In the genomic region with DNA sequence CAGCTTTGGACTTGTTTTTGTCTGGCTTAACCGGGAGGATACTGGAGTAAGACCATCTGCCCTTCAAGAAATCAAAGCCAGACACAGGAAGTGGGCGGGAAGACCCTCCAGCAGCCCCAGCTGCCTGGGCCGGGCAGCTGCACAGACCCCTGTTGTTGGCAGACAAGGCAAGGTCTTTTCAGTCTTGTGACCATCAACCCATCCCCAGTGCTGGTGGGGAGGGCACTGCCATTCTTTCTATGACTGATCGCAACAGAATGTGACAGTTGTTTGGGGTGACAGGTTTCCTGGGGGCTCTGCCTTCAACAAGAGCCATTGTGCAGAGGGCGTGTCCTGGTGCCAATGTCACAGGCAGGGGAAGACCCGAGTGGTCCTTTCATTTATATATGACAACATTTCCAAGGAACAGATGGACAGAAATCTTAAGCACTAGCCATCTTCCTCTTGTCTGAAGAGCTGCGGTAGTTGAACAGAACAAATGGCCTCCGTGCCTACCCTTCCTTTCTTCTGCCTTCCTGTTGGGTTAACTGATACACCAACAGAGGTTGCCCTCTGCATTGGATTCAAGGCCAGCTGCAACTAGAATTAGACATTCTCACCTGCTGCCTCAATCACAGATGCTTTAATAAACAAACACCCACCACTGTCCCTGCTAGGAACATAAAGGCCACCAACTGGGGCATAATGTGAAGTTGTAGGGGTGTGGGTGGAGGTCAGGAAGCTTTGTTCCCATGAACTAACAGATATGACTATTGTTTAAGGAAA, we compare ENCODE assay signal across 12 mouse cellular contexts.
DNase-seq lines count a peak whose midpoint lies in the region; ATAC-seq and TF ChIP-seq lines count a peak whose summit lies in the region.
"Had no signal": no experiment of that assay in that cellular context is flagged by ENCODE, and none has a peak within 500 bp of the region (broad histone marks: within the 10 kb centered on the region; RNA-seq: fewer than 3 reads in every experiment).

No protein-coding gene starts in this region.

- no peak overlapping the region for H3K4me2 ChIP-seq in kidney, embryonic 15.5 days
- no peak overlapping the region for H3K4me2 ChIP-seq in hindbrain, embryonic 16.5 days (ENCODE audit: low read length)
- H3K4me2 ChIP-seq in midbrain, postnatal 0 days (ENCODE audit: low read depth, low read length, poor library complexity, severe bottlenecking) = no peak overlapping the region
- H3K4me2 ChIP-seq: liver, embryonic 13.5 days had no signal

- no peaks in the 10 kb centered on the region for H3K27me3 ChIP-seq in kidney, embryonic 15.5 days
- H3K27me3 ChIP-seq in hindbrain, embryonic 16.5 days (replicated peaks; ENCODE audit: control insufficient read depth, insufficient read depth, low read length) = no peaks in the 10 kb centered on the region
- H3K27me3 ChIP-seq in midbrain, postnatal 0 days (ENCODE audit: insufficient read depth, low read length) = no peaks in the 10 kb centered on the region
- H3K27me3 ChIP-seq: liver, embryonic 13.5 days had no signal

- H3K9me3 ChIP-seq in kidney, embryonic 15.5 days (replicated peaks) = no peaks in the 10 kb centered on the region
- no peaks in the 10 kb centered on the region for H3K9me3 ChIP-seq in hindbrain, embryonic 16.5 days (ENCODE audit: control insufficient read depth, low read length)
- H3K9me3 ChIP-seq in midbrain, postnatal 0 days (ENCODE audit: low read length) = no peaks in the 10 kb centered on the region
- H3K9me3 ChIP-seq: liver, embryonic 13.5 days had no signal

- no peak for DNase-seq in kidney, postnatal 14 days
- peak; percentile 57 for DNase-seq in embryo, embryonic 10.5 days (ENCODE audit: low spot score)
- peak; percentile 70 for DNase-seq in midbrain, postnatal 0 days (ENCODE audit: low spot score)
- no peak for DNase-seq in urinary bladder, adult 2 months (ENCODE audit: low spot score)
- no peak for DNase-seq in adrenal gland, postnatal 36 days
- no peak for DNase-seq in left cerebral cortex, adult 8-10 months (ENCODE audit: low spot score in 2 of 2)
- DNase-seq: adrenal gland, postnatal 10 days; cerebellum, adult 9-11 months; heart, postnatal 36 days; liver, embryonic 13.5 days had no signal

- 51% methylated on average over 8 of the region's 8 CpGs for WGBS in kidney, embryonic 15.5 days
- 35% methylated on average over 8 of the region's 8 CpGs for WGBS in hindbrain, embryonic 16.5 days
- 58% methylated on average over 8 of the region's 8 CpGs for WGBS in midbrain, postnatal 0 days

- peak overlapping the region; percentile 62 for H3K27ac ChIP-seq in kidney, embryonic 15.5 days
- H3K27ac ChIP-seq in hindbrain, embryonic 16.5 days (ENCODE audit: low read depth, low read length) = no peak overlapping the region
- no peak overlapping the region for H3K27ac ChIP-seq in midbrain, postnatal 0 days (ENCODE audit: low read depth, low read length)
- H3K27ac ChIP-seq: liver, embryonic 13.5 days had no signal

- no peak overlapping the region for H3K4me3 ChIP-seq in kidney, embryonic 15.5 days (replicated peaks)
- H3K4me3 ChIP-seq in hindbrain, embryonic 16.5 days (ENCODE audit: low read length) = no peak overlapping the region
- no peak overlapping the region for H3K4me3 ChIP-seq in midbrain, postnatal 0 days (ENCODE audit: low read depth, low read length)
- H3K4me3 ChIP-seq: liver, embryonic 13.5 days had no signal

- H3K9ac ChIP-seq in kidney, embryonic 15.5 days = no peak overlapping the region
- no peak overlapping the region for H3K9ac ChIP-seq in hindbrain, embryonic 16.5 days (ENCODE audit: low read depth, low read length)
- H3K9ac ChIP-seq in midbrain, postnatal 0 days (replicated peaks; ENCODE audit: low read length, poor library complexity, severe bottlenecking) = no peak overlapping the region
- H3K9ac ChIP-seq: liver, embryonic 13.5 days had no signal

- ATAC-seq in kidney, embryonic 15.5 days (replicated peaks; ENCODE audit: low FRiP score) = peak; percentile 33
- ATAC-seq in hindbrain, embryonic 16.5 days = peak; percentile 80
- peak; percentile 56; the same call in 1 of the 2 replicates for ATAC-seq in midbrain, postnatal 0 days (ENCODE audit: low FRiP score)

- H3K4me1 ChIP-seq in kidney, embryonic 15.5 days = peaks cover 33% of the 10 kb centered on the region
- H3K4me1 ChIP-seq in hindbrain, embryonic 16.5 days (ENCODE audit: control insufficient read depth, insufficient read depth, low read depth, low read length) = no peaks in the 10 kb centered on the region; the same call in 1 of the 2 replicates
- H3K4me1 ChIP-seq in midbrain, postnatal 0 days (ENCODE audit: insufficient read depth, low read length) = no peaks in the 10 kb centered on the region
- H3K4me1 ChIP-seq: liver, embryonic 13.5 days had no signal

- no peak for TF ChIP-seq CTCF in midbrain, postnatal 0 days (IDR thresholded peaks at IDR 0.05)

- no peaks in the 10 kb centered on the region for H3K36me3 ChIP-seq in kidney, embryonic 15.5 days
- H3K36me3 ChIP-seq in hindbrain, embryonic 16.5 days (ENCODE audit: control insufficient read depth, insufficient read depth, low read length) = no peaks in the 10 kb centered on the region
- H3K36me3 ChIP-seq in midbrain, postnatal 0 days (ENCODE audit: insufficient read depth, low read length) = no peaks in the 10 kb centered on the region
- H3K36me3 ChIP-seq: liver, embryonic 13.5 days had no signal

Comparison
In these comparisons a context has a peak if more than half of its experiments do, and no peak if none do; other contexts are left out.
1. DNase-seq: peak in embryo, embryonic 10.5 days (single experiment) and midbrain, postnatal 0 days (single experiment); none in kidney, postnatal 14 days (single experiment), urinary bladder, adult 2 months (single experiment), adrenal gland, postnatal 36 days (0 of 2) and left cerebral cortex, adult 8-10 months (0 of 2).
2. Peak in every context shown above with its lines, with median percentiles within 50 percentile points of each other: ATAC-seq.